Mouse (Mus musculus) gastrocnemius, adult 18-20 months (tissue): ENCODE measurements at regions not wholly inside any gene's neighbourhood (a gene's known extent, or its start where the extent isn't known, plus 50 kb on each side); places are given as distances from the start of the nearest gene placed in this dataset.

Source experiments
- DNase-seq: peaks from one replicate; pipeline ENCODE4 v3.0.0; 2021; ENCODE audit warnings: low spot score

- no peak for DNase-seq
Observed at GRCm38 (mm10) chr2:48535453-48535852, 278.5 kb upstream of the Acvr2a start.

- no peak for DNase-seq
Observed at GRCm38 (mm10) chr2:48536930-48537329, 277.0 kb upstream of the Acvr2a start.

DNA sequence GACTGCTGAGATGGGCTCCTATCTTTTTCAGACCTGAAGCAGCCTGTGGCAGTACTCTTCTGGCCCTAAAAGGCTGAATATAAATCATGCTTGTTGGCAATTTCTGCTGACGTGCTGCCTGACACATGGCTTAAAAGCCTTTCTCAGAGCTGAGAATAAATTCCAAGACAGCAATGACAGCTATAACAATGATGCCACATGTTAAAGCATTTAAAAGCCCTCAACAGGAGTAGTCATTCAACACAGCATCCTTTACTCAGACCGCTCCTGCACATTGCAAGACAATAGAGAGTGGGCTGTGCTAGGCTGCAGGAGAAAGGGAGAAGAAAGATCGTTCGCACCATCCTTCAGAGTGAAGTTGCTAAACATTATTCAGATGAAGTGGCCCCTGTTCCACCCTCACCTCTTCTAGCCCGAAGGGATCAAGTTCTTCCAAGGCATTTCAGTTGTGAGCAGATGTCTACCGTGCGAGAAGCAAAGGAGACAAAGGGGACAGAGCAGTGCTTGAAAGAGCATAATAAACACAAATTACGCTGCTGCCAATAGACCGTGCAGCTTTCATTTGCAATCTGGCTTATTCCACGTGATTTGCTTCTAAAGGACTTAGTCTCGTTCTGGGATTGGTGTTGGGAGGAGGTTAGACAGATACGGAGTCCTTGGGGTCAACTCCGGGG lies 275.1 kb upstream of the Acvr2a start:
- no peak for DNase-seq

GRCm38 (mm10) chr2:48539465-48540055 lies 274.3 kb upstream of the Acvr2a start:
- DNase-seq, result peak; percentile 74

DNA sequence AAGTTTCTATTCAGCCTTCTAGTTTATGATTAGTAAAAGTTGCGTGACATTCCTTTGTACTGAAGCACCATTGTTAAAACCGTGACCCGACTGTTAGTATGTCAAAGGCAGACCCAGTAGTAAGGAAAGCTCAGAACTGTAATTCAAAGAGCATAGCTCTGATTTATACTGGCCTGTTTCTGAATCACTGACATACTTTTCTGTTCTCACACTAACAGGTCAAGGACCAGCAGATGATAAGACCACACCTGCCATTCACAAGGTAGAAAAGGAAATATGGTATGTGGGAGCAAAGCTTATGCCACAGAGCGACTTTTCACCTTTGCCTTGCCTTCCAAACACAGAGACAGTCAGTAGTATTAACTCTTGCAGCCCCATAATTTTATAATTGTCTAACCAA lies 269.5 kb upstream of the Acvr2a start:
- DNase-seq, result no peak

- DNase-seq, result no peak
Observed at GRCm38 (mm10) chr2:48545072-48545471, 268.8 kb upstream of the Acvr2a start.

DNA sequence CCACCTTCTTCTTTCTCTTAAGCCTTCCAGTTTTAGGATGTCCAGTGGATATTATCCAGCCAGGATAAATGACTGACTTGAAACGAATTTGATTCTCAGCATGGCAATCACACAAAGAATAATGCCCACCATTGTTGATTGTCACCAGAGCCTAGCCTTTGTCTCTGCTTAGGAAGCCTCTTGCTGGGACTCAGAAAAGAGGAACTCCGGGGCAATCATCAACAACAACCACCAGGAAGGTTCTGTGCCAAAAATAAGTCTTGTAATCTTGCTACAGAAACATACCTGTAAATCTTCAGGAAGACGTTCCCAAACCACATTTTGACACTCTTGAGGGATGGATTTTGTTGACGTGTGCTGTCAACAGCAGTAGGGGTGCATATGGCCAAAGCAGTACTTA lies 268.2 kb upstream of the Acvr2a start:
- no peak for DNase-seq

DNA sequence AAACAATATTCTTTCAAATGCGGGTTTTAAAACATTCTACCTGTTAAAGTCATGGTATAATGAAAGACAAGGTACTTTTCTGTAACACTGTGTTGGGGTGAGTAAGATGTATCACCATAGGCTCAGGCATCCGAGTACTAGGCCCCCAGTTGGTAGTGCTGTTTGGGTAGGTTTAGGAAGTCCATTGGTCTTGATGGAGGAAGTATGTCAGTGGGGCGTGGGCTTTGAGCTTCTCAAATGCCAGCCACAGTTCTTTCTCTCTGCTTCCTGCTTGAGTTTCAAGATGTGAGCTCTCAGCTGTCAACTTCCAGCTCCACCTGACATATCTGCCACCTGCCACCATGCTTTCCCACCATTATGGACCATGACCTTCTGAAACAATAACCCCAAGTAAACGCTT lies 267.7 kb upstream of the Acvr2a start:
- DNase-seq, result no peak

DNA sequence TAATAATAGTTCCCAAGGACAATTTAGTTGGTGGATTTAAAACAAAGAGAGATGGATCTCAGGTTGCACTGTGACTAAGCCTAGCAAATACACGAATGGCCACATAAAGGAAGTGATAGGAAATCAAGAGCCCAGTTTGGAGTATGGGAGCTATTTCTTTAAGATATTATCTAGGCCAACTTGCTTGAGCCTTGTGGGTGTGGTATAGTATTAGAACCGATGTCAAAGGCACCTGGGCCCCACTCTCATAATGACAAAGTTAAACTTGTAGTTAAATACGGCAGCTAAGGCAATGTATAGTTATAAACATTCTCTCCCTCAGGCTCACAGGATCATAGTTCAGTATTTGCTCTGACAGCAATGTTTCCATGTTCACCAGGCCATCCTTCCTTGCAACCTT lies 257.3 kb upstream of the Acvr2a start:
- no peak for DNase-seq

- no peak for DNase-seq
Observed at GRCm38 (mm10) chr2:48557123-48557522, 256.8 kb upstream of the Acvr2a start.

DNA sequence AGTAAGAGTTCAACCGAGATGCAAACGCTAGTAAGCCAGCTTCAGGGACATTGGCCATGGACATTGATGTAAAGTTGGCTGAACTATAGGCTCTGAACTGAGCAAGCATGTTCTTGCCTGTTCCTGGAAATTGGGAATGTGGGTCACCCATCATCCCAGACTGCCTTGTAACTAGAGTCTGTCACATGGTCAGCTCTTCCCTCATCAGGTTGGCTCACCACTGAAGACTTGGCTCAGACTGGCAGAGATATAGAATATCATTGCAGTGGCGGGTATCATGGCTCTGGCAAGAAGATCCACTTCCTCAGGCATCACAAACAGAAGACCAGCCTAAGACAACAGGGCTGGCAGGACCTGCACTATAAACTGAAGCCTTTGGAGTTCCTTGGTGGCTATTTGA lies 255.3 kb upstream of the Acvr2a start:
- peak; percentile 66 for DNase-seq

DNA sequence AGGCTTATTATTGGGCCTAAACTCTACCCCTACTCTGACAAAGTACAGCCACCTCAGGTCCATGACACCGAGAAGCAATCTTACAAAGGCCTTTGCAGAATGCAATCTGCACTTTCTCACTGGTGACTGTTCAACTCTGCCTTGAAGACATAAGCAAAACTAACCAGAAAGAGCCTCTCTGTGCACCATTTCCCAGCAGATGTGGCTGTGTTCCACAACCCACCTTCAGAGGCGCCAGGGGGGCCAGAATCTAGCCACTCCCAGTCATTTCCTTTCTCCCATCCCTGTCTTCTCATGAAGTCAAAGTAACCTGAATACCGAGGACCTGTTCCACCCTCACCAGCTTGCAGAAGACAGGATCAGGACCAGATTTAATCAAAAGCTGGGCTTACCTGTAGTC lies 250.3 kb upstream of the Acvr2a start:
- no peak for DNase-seq

- no peak for DNase-seq
Observed at GRCm38 (mm10) chr2:48564170-48564569, 249.7 kb upstream of the Acvr2a start.

- DNase-seq, result no peak
Observed at GRCm38 (mm10) chr2:48567871-48568270, 246.0 kb upstream of the Acvr2a start.

DNA sequence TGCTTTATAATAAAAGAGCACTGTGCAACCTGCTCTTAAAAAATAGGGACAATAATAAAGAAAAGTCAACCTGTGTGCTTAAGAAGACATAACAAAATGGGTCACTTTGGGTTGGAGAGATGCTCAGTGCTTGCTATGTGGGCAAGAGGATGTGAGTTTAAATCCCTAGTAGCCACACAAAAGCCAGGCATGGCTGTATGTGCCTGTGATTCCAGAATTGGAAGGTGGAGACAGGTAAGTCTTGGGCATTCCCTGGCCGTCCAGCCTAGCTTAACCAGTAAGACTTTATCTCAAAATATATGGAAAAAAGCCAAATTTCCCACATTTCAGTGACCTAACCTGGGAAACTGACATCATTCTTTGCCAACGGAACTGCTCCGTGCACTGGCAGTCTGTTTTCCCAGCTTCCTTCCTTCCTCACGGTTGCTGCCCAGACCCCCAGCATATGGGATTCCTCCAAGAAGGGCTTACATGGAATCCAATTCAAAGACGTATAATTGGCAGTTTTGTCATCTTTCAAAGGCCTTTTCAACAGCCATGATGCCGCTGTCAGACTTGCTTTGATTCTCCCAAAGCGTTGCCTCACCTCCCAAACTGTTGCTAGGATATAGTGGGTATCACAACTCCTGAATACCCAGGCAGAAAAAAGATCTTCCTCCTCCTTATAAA lies 227.6 kb upstream of the Acvr2a start:
- no peak for DNase-seq

GRCm38 (mm10) chr2:48586831-48587169 lies 227.1 kb upstream of the Acvr2a start:
- no peak for DNase-seq

DNA sequence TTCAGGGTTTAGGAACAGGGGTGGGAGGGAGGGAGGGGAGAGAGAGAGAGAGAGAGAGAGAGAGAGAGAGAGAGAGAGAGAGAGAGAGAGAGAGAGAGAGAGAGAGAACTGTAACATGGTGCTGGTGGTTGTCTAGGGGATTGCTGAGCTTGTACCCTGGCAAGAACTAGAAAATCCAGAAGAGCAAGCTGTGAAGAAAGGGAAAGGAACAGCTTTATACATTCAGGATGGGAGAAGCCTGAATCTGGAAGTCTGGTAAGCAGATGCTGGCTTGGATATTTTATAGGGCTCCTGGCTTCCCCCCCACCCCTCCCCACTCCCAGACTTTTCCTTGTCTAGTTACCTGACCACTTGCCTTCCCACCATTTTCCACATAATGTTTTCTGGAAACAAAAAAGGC lies 224.2 kb upstream of the Acvr2a start:
- DNase-seq, result no peak

- no peak for DNase-seq
Observed at GRCm38 (mm10) chr2:48597793-48598583, 215.9 kb upstream of the Acvr2a start.

DNA sequence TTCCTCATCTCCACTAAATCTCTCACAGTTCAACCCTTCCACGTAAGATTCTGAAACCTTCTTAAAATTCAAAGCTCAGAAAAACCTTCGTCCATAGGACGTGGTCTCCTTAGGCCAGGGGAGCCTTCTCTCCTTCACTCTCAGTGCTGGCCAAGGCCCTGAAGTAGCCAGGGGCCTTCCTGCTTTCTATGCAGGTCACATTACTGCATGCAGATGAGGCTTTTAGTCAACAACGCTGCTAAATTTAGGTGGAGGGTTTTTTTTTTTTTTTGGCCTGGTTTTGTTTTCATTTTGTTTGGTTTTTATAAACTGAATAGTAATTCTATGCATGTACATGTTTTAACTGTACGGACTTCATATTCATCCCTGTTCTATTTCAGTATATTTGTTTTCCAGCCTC lies 214.5 kb upstream of the Acvr2a start:
- DNase-seq, result no peak

GRCm38 (mm10) chr2:48601855-48602254 lies 212.1 kb upstream of the Acvr2a start:
- no peak for DNase-seq

DNA sequence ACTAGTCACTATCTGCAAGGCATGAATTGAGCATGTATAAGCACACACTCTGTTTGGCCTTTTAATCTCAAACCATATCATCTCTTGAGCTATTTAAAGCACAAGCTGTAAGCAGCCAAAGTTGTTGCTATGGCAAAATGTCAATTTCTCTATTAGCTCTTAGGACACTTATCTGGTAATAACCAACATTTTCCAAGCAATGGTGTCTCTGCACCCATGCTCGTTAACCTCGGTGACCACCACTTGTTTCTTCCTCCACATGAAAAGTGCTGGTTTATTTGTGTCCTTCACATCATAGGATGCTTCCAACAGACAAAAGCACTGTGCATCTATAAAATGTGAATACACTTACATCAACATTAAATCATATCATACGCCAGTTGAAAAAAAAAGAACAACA lies 204.4 kb upstream of the Acvr2a start:
- DNase-seq, result no peak

DNA sequence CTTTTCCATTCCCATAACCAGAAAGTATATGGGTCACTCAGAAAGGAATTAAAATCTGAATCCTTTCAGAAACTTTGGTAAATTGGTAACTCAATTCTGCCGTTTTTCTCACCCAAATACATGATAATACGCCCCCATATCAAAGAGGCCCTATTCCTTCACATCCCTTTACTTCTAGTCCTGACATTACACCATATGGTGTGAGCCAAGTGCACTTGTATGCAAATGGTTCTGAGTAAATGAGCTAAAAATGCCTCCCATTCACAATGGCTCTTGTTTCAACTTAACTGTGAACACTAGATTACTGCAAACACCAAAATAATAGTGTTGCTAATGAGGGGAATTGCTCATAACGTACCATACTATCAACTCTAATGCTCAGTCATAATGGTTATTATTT lies 201.7 kb upstream of the Acvr2a start:
- no peak for DNase-seq
